Mouse (Mus musculus) urinary bladder, postnatal 4 days (tissue): ENCODE measurements at regions not wholly inside any gene's neighbourhood (a gene's known extent, or its start where the extent isn't known, plus 50 kb on each side); places are given as distances from the start of the nearest gene placed in this dataset.

ENCODE experiments used
- DNase-seq, 2 experiments: peaks; one replicate each; pipeline ENCODE4 v3.0.0; 2021 to 2022; ENCODE audit warnings: low spot score in 2 of 2

DNA sequence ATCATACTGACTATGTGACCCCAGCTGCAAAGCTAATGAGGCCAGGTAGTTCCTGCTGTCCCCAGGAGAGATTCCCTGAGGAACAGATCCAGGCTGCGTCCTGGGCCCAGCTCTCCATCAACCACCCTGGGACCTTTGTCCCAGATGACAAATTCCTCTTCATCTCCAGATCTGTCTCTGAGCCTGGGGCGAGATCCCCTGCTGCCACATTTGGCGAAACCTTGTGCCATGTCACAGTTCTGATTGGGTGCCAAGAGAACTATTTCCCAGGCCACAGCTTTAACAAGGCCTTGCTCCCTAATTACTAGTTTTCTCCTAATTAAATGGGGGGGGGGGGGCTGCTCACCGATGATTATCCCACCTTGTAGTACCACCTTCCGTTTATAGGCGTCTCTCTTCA lies 70.6 kb upstream of the Hes1 start:
- no peak for DNase-seq

DNA sequence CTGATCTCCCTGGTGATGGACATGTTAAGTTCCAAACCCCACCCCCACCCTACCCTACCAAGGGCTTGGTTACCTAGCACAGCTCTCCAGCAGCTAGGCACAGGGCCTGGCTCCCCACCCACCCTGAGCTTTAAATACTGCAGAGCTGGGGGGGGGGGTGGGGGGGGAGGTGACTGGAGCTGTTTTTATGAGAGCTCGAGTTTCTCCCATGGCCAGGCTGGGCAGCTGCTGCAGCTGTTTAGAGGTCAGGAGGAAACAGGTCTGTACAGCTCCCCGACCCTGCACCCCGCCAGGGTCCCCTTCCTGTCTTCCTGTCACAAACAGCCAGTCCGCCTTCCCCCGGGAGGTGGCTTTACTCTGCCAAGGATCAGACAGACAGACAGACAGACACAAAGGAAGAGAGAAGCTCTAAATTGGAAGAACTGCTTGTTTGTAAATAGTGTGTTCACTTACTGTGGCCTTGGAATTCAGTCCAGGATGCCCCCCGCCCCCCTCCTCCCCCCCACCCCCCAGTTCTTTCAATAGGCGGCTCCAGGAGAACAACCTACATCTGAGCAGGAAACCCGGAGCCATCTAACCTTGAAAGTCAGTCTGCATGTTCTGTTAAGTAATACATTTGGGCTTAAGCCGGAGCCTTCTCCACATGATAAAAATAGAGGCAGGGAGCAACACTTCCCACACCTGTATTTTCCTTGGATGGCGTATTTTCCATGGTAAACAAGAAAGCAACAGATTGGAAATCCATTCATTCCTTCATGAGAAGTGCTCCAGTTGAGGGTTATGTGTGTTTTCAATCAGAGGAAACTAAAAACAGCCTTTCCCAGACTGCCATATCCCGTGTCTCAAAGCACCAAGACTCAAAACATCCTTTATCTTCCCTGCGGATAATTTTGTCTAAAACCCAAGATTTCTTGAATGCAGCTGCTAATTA lies 67.8 kb upstream of the Hes1 start:
- no peak for DNase-seq

DNA sequence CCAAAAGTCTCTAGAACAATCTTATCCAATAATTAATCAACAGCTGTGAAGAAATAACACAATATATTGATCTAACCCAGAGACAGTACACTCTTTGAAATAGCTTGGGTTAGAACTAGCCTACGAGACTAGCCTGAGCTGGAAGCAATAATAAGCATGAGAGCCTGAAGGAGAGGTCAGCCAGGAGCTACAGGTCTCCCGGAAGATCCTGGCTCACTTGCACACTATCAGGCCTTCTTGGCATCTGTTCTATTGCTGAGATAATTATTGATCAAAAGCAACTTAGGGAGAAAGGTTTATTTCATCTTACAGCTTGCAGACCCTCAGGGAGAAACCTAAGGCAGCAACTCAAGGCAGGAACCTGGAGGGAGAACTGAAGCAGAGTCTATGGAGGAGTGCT lies 64.0 kb upstream of the Hes1 start:
- DNase-seq: no peak

DNA sequence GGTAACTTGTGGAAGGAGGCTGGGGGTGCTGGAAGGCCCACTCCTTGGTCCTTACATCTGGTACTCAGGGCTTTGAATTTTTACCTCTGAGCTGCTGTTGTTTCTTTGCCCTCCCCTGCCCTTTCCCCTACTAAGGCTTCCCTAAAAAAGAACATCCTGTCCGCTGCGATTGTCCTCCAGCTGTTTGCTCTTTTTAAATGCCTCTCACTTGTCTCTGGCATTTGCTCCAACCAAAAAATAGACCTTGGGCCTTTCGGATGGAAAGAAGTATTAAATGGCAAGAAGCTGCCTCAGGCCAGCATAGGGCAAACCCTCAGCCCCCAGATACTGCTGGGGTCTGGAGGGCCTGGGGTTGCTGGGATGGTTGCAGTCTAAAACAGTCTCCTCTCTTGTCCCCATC lies 59.1 kb upstream of the Hes1 start:
- DNase-seq: no peak

DNA sequence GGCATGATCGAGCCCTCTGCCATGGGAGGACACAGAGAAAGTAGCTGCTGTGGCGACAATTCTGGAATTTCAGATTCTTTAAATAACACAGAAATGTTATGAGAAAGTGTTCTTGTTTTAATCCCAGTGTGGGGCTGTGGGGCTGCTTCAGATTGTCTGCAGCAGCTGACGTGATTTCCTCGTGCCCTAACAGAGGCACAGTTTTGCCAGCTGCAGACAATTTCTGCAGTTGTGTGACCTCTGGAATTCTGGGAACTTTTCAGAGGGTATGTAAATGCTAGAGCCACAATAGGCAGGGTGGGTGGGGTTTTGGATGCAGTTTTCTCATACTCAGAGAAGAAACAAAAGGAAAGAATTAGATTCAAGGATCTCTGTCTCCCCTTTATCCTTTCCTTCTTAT lies 57.4 kb upstream of the Hes1 start:
- no peak for DNase-seq

DNA sequence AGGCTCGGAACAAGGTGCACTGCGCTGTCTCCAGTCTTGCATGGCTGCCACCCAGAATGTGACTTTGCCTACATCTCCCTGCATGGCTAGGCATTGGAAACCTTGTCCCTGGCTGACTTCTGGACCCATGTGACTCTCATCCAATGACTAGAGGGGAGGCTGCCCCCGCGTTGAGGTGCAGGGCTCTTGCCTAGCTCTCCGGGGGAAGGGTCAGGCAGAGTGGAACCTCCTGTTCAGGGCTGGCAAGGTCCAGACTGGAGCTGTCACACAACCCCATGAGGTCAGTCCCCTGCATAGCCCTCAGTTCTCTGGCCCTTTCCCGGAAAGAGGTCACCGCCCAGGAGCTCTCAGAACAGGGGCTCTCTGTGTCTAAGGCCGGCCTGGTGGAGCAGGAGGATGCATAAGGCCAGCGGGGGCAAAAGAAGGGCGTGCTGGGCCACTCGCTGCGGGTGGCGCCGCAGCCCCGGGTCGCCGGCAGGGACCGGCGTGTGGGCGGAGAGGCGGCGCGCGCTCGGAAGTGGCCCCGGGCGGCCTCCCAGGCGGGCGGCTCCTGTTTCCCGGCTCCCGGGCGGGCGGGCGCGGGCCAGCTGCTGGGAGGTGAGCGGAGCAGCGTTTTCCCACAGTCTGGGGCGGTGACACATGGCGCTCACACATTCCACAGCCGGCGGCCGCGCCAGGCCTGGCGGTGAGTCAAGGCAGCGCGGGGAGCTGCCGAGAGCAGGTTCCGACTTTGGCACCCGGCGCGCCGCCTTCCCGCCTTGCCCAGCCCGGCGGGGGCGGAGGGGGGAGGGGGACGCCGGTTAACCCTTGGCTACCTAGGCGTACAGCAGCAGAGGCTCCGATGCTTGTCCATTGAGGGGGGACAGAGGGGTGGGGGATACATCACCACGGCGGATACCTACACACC lies 55.5 kb upstream of the Hes1 start:
- peak; percentile 84 to 87 for DNase-seq

DNA sequence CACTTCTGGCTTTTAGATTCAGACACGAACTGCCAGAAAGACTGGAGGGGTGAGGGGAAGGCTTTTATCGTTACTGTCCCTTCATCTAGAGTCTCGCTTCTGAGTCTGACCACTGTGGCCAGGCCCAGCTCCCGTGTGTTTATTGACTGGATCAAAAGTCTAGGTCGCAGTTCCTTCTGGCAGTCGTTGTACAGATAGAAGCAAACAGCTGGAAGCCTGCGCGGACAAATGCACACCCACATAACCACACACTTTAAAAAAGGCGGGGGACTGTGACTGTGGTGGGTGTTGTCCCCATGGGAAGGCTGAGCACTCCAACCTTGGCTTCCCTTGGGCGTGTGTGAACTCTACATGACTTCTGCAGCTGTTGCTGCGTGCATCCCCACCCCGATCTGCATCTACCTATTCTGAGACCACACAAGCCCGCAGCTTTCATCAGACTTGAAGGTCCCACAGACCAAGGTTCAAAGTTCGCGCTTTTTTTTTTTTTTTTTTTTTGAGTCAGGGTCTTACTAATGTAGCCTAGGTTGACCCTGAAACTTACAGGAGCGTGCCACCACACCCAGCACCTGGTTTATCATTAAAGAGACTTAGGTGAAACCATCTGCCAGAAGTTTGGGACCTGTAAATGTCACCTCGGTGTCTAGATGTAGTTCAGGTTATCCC lies 54.5 kb upstream of the Hes1 start:
- no peak for DNase-seq

DNA sequence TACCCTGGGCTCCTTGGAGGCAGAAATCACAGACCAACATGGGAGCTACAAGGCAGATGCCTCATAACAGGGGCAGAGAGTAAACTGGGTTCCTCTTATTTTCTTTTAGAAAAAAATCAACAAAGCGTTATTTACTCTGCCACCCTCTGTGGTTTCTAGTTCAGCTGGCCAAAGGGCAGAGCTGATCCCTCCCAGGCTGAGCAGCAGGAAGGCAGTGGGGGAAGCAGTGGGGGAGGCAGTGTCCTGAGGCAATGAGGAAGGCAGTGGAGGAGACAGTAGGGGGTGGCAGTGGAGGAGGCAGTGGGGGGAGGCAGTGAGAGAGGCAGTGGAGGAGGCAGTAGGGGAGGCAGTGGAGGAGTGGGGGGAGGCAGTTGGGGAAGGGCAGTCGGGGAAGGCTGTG lies 51.1 kb upstream of the Hes1 start:
- DNase-seq: no peak

DNA sequence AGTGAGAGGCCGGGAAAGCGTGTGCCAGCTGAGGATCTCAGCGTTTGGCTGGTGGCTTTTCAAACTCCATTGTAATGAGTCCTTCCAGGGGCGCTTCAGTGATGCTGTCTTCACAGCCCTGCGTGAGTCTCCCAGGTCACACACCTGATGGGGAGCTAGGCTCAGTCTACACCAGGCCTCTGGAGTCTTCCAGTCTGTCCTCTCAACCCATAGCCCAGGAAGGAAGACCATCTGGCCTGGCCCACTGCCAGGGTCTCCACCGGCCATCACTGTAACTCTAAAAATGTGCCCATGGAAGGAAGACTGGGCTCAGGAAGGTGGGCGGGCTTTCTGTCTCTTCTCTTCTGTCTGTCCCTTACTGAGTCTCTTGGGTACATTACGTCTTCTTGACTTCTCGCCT lies 50.2 kb upstream of the Hes1 start:
- DNase-seq: no peak
